Mouse (Mus musculus) frontal cortex, adult 2 months (tissue): ENCODE measurements around the gene Cenpx. TPM values are rescaled to one million over a fixed set of nuclear protein-coding genes. Genes with fewer than 3 reads are reported as not detected.
A peak's percentile ranks its signal among the peaks of the same experiment; 100 is the strongest.
"Not testable (repeated sequence)": the region's sequence is repeated elsewhere in the genome, so short reads cannot be mapped to it uniquely, and the experiment has no call there.

Experiments used
- DNase-seq, 2 experiments: peaks; one replicate each; pipeline ENCODE4 v3.0.0; 2022; ENCODE audit warnings: low spot score in 1 of 2; ENCODE audit errors: extremely low spot score in 1 of 2
- polyA plus RNA-seq: library from polyadenylated mRNA; depleted of rRNA; stranded (reverse); fragments of >200 nt; gene quantifications from 2 replicates; pipeline ENCODE4 v1.2.3, GENCODE M21; 2012

The Cenpx gene
- polyA plus RNA-seq, 1 experiment: 34.0 TPM

GRCm38 (mm10) chr11:120703696-120704454, 9.7 kb downstream of the Cenpx start:
- no peak for DNase-seq

DNA sequence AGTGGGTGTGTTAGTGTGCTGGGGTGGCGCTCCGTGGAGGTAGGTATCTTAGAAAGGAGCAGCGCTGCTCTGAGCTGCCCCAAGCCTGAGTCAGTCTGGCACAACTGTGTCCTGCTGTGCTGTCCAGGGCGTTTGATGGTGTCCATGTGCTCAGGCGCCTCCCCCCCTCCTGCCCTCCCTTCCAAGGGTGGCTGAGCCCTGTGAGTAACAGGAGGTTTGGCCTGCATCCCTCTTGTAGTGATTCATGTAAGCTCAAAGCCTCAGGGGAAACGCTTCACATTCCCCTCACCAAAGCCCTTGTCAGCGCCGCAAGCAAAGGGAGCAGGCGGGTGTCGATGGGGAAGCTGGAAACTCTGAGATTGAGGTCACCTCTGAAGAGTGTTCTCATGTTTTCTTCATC, 15.8 kb downstream of the Cenpx start:
- no peak for DNase-seq

DNA sequence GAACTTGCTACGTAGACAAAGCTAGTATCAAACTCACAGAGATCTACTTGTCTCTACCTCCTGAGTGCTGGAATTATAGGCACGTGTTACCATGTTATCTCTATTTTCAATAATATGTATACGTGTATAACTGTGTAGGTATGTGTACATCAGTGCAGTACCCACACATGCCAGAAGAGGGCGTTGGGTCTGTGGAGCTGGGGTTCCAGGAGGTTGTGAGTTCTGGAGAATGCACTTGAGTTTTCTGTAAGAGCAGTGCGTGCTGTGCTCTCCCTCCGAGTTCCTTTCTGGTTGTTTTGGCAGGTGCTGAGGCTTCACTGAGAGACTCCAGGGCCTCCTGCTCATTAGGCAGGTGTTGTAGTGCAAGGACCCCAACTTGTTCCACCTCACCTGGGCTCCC, 17.0 kb downstream of the Cenpx start:
- DNase-seq: no peak

DNA sequence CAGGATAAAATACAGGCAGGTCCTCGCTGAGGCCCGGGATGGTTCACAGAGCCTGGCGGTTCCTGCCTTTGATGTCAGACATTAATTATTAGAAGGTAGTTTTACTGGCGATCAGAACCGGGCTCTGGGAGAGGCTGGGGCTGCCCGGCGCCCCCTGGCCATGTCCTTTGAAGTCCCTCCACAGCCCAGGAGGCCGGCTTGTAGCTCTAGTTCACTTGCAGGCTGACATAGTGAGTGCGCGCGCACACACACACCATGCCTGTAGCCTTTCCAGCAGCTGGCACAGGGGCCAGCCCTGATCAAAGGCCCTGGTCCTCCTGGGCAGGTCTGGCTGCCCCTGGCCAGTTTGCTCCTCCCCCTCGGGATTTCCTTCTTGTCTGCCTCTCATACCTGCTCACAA, 17.9 kb downstream of the Cenpx start:
- no peak for DNase-seq

GRCm38 (mm10) chr11:120695184-120695583, 18.4 kb downstream of the Cenpx start:
- DNase-seq: no peak

DNA sequence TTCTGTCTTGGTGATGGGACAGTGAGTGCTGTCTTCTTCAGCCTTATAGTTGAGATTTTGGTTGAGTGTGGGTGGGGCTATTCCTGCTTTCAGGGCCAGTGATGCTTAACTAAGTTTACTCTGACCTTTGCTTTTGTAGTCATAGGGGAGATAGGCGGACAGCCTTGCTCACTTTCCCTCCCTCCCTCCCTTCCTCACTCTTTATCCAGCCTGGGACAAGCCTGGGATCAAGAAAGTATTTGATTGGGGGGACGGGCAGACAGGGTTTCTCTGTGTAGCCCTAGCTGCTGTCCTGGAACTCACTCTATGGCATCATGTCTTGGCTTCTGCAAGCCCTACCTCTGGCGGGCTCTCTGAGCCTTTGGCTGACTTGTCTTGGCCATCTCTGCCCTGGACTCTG, 20.1 kb downstream of the Cenpx start:
- DNase-seq: no peak

GRCm38 (mm10) chr11:120692471-120693011, 21.0 kb downstream of the Cenpx start:
- peak in 1 of 2 experiments; percentile 46 for DNase-seq

- no peak for DNase-seq
These were observed 24.2 kb downstream of the Cenpx start for GRCm38 (mm10) chr11:120689365-120689764.

GRCm38 (mm10) chr11:120686650-120687272, 26.8 kb downstream of the Cenpx start:
- no peak for DNase-seq

DNA sequence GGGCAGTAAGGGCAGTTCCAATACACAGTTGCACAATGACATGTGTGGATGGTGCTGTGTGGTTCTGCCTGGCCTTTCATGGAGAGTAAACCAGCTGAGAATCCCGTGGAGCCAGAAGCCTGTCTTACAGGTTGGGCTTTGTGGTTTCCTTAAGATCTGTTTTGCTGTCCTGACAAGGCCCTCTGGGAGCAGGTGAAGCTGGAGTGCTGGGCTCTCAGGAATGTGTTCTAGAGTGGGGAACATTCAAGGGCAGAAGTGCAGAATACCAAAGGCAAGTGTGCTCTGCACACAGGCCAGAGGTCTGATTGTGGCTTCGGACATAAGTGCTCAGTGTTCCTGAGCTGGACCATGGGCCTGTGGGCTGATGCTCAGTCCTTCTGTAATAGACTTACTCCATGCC, 28.9 kb downstream of the Cenpx start:
- no peak for DNase-seq

DNA sequence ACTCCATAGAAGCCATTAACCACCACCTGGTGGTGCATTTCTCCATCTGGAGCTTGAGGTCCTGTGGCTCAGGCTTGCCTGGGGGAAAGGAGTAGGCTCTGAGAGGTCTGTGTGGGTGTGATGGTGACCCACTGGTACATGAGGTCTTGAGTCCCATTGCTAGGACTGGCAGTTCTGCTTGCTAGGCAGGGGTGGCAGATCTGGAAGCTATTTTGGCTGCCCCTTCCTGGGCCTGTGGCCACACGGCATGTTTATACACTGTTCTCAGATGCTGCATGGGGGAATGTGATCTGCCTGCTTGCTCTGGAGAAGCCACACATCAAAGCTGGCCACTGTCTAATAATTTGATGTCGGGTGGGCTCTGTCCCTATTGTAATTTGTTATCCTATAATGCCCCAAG, 29.5 kb downstream of the Cenpx start:
- DNase-seq: no peak

- DNase-seq: no peak
These were observed 30.0 kb downstream of the Cenpx start for GRCm38 (mm10) chr11:120683536-120683935.

- DNase-seq: no peak
These were observed 30.9 kb downstream of the Cenpx start for GRCm38 (mm10) chr11:120682683-120683082.

GRCm38 (mm10) chr11:120679909-120680308, 33.6 kb downstream of the Cenpx start:
- DNase-seq: no peak

DNA sequence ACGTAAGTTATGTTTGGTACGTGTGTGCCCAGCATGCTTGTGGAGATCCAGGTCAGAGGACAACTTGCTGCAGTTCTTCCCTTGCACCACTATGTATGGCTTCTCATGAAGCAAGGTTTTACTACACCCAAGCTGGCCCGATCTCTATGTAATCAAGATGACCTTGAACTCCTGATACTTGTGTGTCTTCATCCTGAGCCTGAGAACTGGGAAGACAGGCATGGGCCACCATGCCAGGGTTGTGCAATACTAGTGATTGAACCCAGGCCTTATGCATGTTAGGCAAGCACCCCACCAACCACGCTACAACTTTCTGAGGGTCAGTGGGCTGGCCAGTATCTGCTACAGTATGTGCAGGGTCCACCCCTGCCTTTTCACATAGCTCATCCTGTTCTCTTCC, 36.6 kb downstream of the Cenpx start:
- no peak for DNase-seq

- DNase-seq: not testable (repeated sequence)
These were observed 37.7 kb downstream of the Cenpx start for GRCm38 (mm10) chr11:120675875-120676274.

- no peak for DNase-seq
These were observed 39.9 kb downstream of the Cenpx start for GRCm38 (mm10) chr11:120673594-120674122.

DNA sequence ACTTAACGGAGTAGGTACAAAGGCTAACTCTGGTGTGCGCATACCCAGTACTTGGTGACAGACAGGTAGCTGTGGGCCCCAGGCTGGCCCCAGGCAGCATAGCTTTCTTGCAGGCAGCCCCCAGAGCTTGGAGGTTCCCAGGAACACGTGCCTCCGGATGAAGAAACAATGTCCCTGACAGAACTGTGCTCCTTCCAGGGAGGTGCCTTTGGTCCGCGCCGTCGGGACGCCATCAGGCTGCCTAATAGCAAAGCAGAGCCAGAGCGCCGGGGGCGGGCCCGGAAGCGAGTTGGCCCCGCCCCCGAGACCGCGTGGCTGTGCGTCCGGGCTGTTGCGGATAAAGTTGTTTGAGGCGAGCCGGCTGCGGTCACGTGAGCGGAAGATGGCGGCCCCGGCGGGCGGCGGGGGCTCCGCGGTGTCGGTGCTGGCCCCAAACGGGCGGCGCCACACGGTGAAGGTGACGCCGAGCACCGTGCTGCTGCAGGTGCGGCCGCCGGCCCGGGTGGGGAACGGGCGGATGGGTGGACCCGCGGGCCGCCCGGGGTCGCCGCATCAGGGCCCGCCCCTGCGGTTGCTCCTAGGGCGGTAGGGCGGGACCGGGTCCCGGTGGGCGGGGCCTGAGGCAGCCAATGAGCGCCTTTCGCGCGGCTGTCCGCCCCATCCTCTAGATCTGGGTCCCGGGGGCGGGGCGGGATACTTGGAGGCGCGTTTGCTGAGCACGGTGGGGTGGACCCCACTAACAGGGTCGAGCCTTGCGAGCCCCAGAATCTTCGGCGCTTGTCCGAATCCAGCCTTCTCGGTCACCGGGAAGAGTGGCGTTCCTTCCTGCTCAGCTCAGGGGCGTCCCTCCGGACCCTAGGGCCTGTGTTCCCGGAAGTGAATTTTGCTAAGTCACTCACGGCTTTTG, 40.6 kb downstream of the Cenpx start, which contains the start of gene Aspscr1:
Aspscr1 (plus strand) TSS at position 287 of the 907 bp plus-strand sequence.
- peak; percentile 83 to 92 for DNase-seq

- no peak for DNase-seq
These were observed 46.9 kb downstream of the Cenpx start for GRCm38 (mm10) chr11:120666617-120667016.

DNA sequence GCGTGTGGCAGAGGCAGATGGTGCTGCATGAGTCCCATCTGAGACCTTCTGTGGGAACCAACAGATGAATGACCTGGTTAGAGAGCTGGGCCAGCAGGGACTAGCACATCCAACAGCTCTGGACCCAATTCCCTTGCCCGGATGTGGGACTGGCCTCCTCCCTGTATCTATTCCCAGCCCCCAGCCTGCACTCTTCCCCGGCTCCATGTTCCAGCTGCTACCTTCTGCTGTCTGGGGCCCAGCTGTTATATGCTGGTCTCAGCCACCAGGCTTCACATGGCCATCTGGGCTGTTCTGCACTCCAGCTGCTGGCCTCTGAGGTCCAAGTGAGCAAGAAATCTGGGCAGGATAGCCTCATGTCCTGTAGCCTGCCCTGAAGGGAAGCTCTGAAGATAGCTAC, 48.1 kb downstream of the Cenpx start:
- DNase-seq: no peak

- no peak for DNase-seq
These were observed 49.8 kb downstream of the Cenpx start for GRCm38 (mm10) chr11:120663714-120664113.
